ENCODE assay signal across 19 mouse cellular contexts in the genomic region with DNA sequence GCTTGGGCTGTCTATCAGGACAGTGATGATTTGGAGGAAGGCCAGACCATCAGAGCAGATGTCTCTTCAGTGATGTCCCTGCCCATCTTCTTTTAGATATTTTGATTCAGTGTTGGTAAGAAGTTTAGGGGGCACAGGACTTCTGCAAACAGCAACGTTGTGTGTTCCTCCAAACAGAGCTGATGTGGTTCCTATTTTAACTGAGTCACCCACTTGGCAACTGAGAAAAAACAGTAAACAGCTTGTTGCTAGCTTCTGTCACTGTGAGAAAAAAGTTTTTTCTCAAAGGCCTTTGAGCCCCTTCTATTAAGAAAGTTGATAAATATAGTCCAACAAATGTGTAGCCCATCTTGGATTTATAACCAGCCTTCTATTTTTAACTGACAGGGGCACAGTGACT.
DNase-seq lines count a peak whose midpoint lies in the region; ATAC-seq and TF ChIP-seq lines count a peak whose summit lies in the region.
"Had no signal": no experiment of that assay in that cellular context is flagged by ENCODE, and none has a peak within 500 bp of the region (broad histone marks: within the 10 kb centered on the region; RNA-seq: fewer than 3 reads in every experiment).

No protein-coding gene starts in this region.

- TF ChIP-seq POLR2A in thymus, adult 2 months (IDR thresholded peaks at IDR 0.05; ENCODE audit: control insufficient read depth, extremely low read depth, insufficient read depth, low read length, poor library complexity), result no peak

- DNase-seq in lung, postnatal 36 days, result peak; percentile 37
- DNase-seq in lung, postnatal 10 days, result no peak
- DNase-seq in c-Kit-positive CD71-negative TER-119-negative erythroid progenitor cells, embryonic 14.5 days (ENCODE audit: low read depth), result peak; percentile 6
- no peak for DNase-seq in thymus, adult 2 months
- DNase-seq in layer of hippocampus, postnatal 14 days (ENCODE audit: low spot score in 2 of 2), result no peak
- no peak for DNase-seq in left cerebral cortex, adult 2 months (ENCODE audit: extremely low spot score in 1 of 2, low spot score in 2 of 2)
- DNase-seq: cerebellum, adult 8-10 months; kidney, adult 9 months; kidney, postnatal 36 days; layer of hippocampus, adult 9-11 months; lung, adult 2 months; midbrain, embryonic 14.5 days; retina, postnatal 1 day; thymus, postnatal 14 days had no signal

- peak; percentile 42; the same call in 1 of the 2 replicates for ATAC-seq in megakaryocyte progenitor cell, adult 5-6 weeks (replicated peaks; ENCODE audit: poor library complexity)
- ATAC-seq: forebrain, embryonic 16.5 days; liver, embryonic 12.5 days had no signal

- H3K27ac ChIP-seq in thymus, adult 2 months (ENCODE audit: control insufficient read depth, insufficient read depth, low read length), result no peak overlapping the region
- no peak overlapping the region for H3K27ac ChIP-seq in left cerebral cortex, adult 2 months
- H3K27ac ChIP-seq: hindbrain, embryonic 12.5 days; limb, embryonic 12.5 days; liver, embryonic 12.5 days had no signal

- TF ChIP-seq CTCF in thymus, adult 2 months (IDR thresholded peaks at IDR 0.05; ENCODE audit: borderline replicate concordance, control insufficient read depth, extremely low read depth, insufficient read depth, low read length, poor library complexity), result no peak
- no peak for TF ChIP-seq CTCF in left cerebral cortex, adult 2 months (IDR thresholded peaks at IDR 0.05)

- H3K36me3 ChIP-seq in thymus, adult 2 months (ENCODE audit: control insufficient read depth, insufficient read depth, low read length), result no peaks in the 10 kb centered on the region
- H3K36me3 ChIP-seq: hindbrain, embryonic 12.5 days; limb, embryonic 12.5 days; liver, embryonic 12.5 days had no signal

- H3K4me1 ChIP-seq in thymus, adult 2 months (replicated peaks; ENCODE audit: control insufficient read depth, insufficient read depth, low read length), result no peaks in the 10 kb centered on the region
- H3K4me1 ChIP-seq: hindbrain, embryonic 12.5 days; liver, embryonic 12.5 days had no signal

- H3K27me3 ChIP-seq in thymus, adult 2 months (ENCODE audit: control insufficient read depth, insufficient read depth, low read length), result no peaks in the 10 kb centered on the region
- H3K27me3 ChIP-seq: hindbrain, embryonic 12.5 days; limb, embryonic 12.5 days; liver, embryonic 12.5 days had no signal

- intact Hi-C loops in left cerebral cortex, adult 2 months (cut with DNase I), result no loop called here

- no peak overlapping the region for H3K4me3 ChIP-seq in thymus, adult 2 months (ENCODE audit: control insufficient read depth, insufficient read depth, low read length)
- no peak overlapping the region for H3K4me3 ChIP-seq in left cerebral cortex, adult 2 months
- H3K4me3 ChIP-seq: hindbrain, embryonic 12.5 days; limb, embryonic 12.5 days; liver, embryonic 12.5 days had no signal

- 6% methylated on average over 1 of the region's 1 CpGs for WGBS in thymus, adult 2 months

Comparison
In these comparisons a context has a peak if more than half of its experiments do, and no peak if none do; other contexts are left out.
1. DNase-seq: peak in lung, postnatal 36 days (single experiment) and c-Kit-positive CD71-negative TER-119-negative erythroid progenitor cells, embryonic 14.5 days (single experiment); none in lung, postnatal 10 days (single experiment), thymus, adult 2 months (single experiment), layer of hippocampus, postnatal 14 days (0 of 2) and left cerebral cortex, adult 2 months (0 of 2).